20 mouse cellular contexts compared by ENCODE assay signal in genomic region chr11:11826475-11826874, GRCm38 (mm10). TPM values are rescaled to one million over a fixed set of nuclear protein-coding genes. Genes with fewer than 3 reads are reported as not detected.
DNase-seq lines count a peak whose midpoint lies in the region; ATAC-seq and TF ChIP-seq lines count a peak whose summit lies in the region.
"Had no signal": no experiment of that assay in that cellular context is flagged by ENCODE, and none has a peak within 500 bp of the region (broad histone marks: within the 10 kb centered on the region; RNA-seq: fewer than 3 reads in every experiment).

No protein-coding gene starts in this region.

- H3K36me3 ChIP-seq in heart, embryonic 13.5 days, result no peaks in the 10 kb centered on the region
- no peaks in the 10 kb centered on the region for H3K36me3 ChIP-seq in lung, embryonic 15.5 days
- no peaks in the 10 kb centered on the region for H3K36me3 ChIP-seq in lung, postnatal 0 days (ENCODE audit: insufficient read depth, low read length)
- H3K36me3 ChIP-seq in embryonic facial prominence, embryonic 13.5 days, result no peaks in the 10 kb centered on the region
- no peaks in the 10 kb centered on the region for H3K36me3 ChIP-seq in limb, embryonic 13.5 days
- no peaks in the 10 kb centered on the region for H3K36me3 ChIP-seq in midbrain, postnatal 0 days (ENCODE audit: insufficient read depth, low read length)
- H3K36me3 ChIP-seq: forebrain, embryonic 15.5 days had no signal

- peaks cover 93% of the 10 kb centered on the region for H3K4me1 ChIP-seq in heart, embryonic 13.5 days
- peaks cover 77% of the 10 kb centered on the region for H3K4me1 ChIP-seq in lung, embryonic 15.5 days
- H3K4me1 ChIP-seq in lung, postnatal 0 days (ENCODE audit: insufficient read depth, low read depth, low read length), result peaks cover 25% of the 10 kb centered on the region
- peaks cover 84% of the 10 kb centered on the region for H3K4me1 ChIP-seq in embryonic facial prominence, embryonic 13.5 days
- peaks cover 91% of the 10 kb centered on the region for H3K4me1 ChIP-seq in limb, embryonic 13.5 days
- H3K4me1 ChIP-seq in midbrain, postnatal 0 days (ENCODE audit: insufficient read depth, low read length), result peaks cover 4% of the 10 kb centered on the region; the same call in 1 of the 2 replicates

- no peak for ATAC-seq in heart, embryonic 13.5 days (ENCODE audit: extremely low read depth, insufficient number of reproducible peaks, low FRiP score, low TSS enrichment)
- ATAC-seq in lung, embryonic 15.5 days (ENCODE audit: borderline replicate concordance, extremely low read depth, low FRiP score, low TSS enrichment), result no peak
- no peak for ATAC-seq in lung, postnatal 0 days
- ATAC-seq in embryonic facial prominence, embryonic 13.5 days (ENCODE audit: insufficient number of reproducible peaks, insufficient read depth, low FRiP score, low TSS enrichment, low read depth), result no peak
- ATAC-seq in limb, embryonic 13.5 days (ENCODE audit: low FRiP score, low read depth), result no peak
- ATAC-seq in midbrain, postnatal 0 days (ENCODE audit: low FRiP score), result no peak
- ATAC-seq: forebrain, embryonic 15.5 days; liver, postnatal 0 days; Patski had no signal

- peak overlapping the region; percentile 99 for H3K27ac ChIP-seq in heart, embryonic 13.5 days (replicated peaks)
- H3K27ac ChIP-seq in lung, embryonic 15.5 days, result peak overlapping the region; percentile 92
- H3K27ac ChIP-seq in lung, postnatal 0 days (ENCODE audit: low read length), result no peak overlapping the region
- H3K27ac ChIP-seq in embryonic facial prominence, embryonic 13.5 days, result peak overlapping the region; percentile 97; the same call in 1 of the 2 replicates
- peak overlapping the region; percentile 79 for H3K27ac ChIP-seq in limb, embryonic 13.5 days
- H3K27ac ChIP-seq in midbrain, postnatal 0 days (ENCODE audit: low read depth, low read length), result no peak overlapping the region
- H3K27ac ChIP-seq: forebrain, embryonic 15.5 days; hindbrain, embryonic 14.5 days; layer of hippocampus, adult 2 months had no signal

- no peaks in the 10 kb centered on the region for H3K27me3 ChIP-seq in heart, embryonic 13.5 days (replicated peaks)
- no peaks in the 10 kb centered on the region for H3K27me3 ChIP-seq in lung, embryonic 15.5 days
- H3K27me3 ChIP-seq in lung, postnatal 0 days (replicated peaks; ENCODE audit: insufficient read depth, low read length), result no peaks in the 10 kb centered on the region
- H3K27me3 ChIP-seq in embryonic facial prominence, embryonic 13.5 days, result no peaks in the 10 kb centered on the region
- no peaks in the 10 kb centered on the region for H3K27me3 ChIP-seq in limb, embryonic 13.5 days
- H3K27me3 ChIP-seq in midbrain, postnatal 0 days (ENCODE audit: insufficient read depth, low read length), result no peaks in the 10 kb centered on the region
- H3K27me3 ChIP-seq: forebrain, embryonic 15.5 days; Patski had no signal

- H3K9ac ChIP-seq in heart, embryonic 13.5 days, result no peak overlapping the region
- H3K9ac ChIP-seq in lung, embryonic 15.5 days, result no peak overlapping the region
- no peak overlapping the region for H3K9ac ChIP-seq in lung, postnatal 0 days (replicated peaks; ENCODE audit: low read depth)
- H3K9ac ChIP-seq in embryonic facial prominence, embryonic 13.5 days, result no peak overlapping the region
- H3K9ac ChIP-seq in limb, embryonic 13.5 days, result no peak overlapping the region
- H3K9ac ChIP-seq in midbrain, postnatal 0 days (replicated peaks; ENCODE audit: low read length, poor library complexity, severe bottlenecking), result no peak overlapping the region
- H3K9ac ChIP-seq: forebrain, embryonic 15.5 days; hindbrain, embryonic 14.5 days; liver, postnatal 0 days had no signal

- H3K4me3 ChIP-seq in heart, embryonic 13.5 days, result no peak overlapping the region
- H3K4me3 ChIP-seq in lung, embryonic 15.5 days, result no peak overlapping the region
- H3K4me3 ChIP-seq in lung, postnatal 0 days (ENCODE audit: low read depth, low read length), result no peak overlapping the region
- no peak overlapping the region for H3K4me3 ChIP-seq in embryonic facial prominence, embryonic 13.5 days
- H3K4me3 ChIP-seq in limb, embryonic 13.5 days, result no peak overlapping the region
- no peak overlapping the region for H3K4me3 ChIP-seq in midbrain, postnatal 0 days (ENCODE audit: low read depth, low read length)
- H3K4me3 ChIP-seq: forebrain, embryonic 15.5 days; layer of hippocampus, adult 2 months had no signal

- no peak for TF ChIP-seq CTCF in lung, postnatal 0 days (IDR thresholded peaks at IDR 0.05)
- no peak for TF ChIP-seq CTCF in midbrain, postnatal 0 days (IDR thresholded peaks at IDR 0.05)

- intact Hi-C loops in heart, postnatal 14 days (cut with DNase I), result no loop called here

- no peaks in the 10 kb centered on the region for H3K9me3 ChIP-seq in heart, embryonic 13.5 days
- no peaks in the 10 kb centered on the region for H3K9me3 ChIP-seq in lung, embryonic 15.5 days
- H3K9me3 ChIP-seq in lung, postnatal 0 days (ENCODE audit: low read length), result no peaks in the 10 kb centered on the region
- H3K9me3 ChIP-seq in embryonic facial prominence, embryonic 13.5 days, result no peaks in the 10 kb centered on the region
- H3K9me3 ChIP-seq in limb, embryonic 13.5 days, result no peaks in the 10 kb centered on the region
- no peaks in the 10 kb centered on the region for H3K9me3 ChIP-seq in midbrain, postnatal 0 days (ENCODE audit: low read length)
- H3K9me3 ChIP-seq: forebrain, embryonic 15.5 days had no signal

- TF ChIP-seq EP300 in lung, postnatal 0 days (IDR thresholded peaks at IDR 0.05), result no peak

- no peak for DNase-seq in heart, postnatal 14 days
- DNase-seq in lung, postnatal 0 days (ENCODE audit: low spot score), result no peak
- no peak for DNase-seq in adrenal gland, postnatal 36 days
- no peak for DNase-seq in midbrain, postnatal 0 days (ENCODE audit: low spot score)
- DNase-seq: B cell, adult 2 months; cerebellum, adult 9-10 months; gastrocnemius, postnatal 36 days; kidney, adult 18-20 months; kidney, postnatal 10 days; liver, postnatal 0 days; midbrain, embryonic 14.5 days; right cerebral cortex, adult 18-20 months had no signal

- no peak overlapping the region for H3K4me2 ChIP-seq in heart, embryonic 13.5 days
- no peak overlapping the region for H3K4me2 ChIP-seq in lung, embryonic 15.5 days
- H3K4me2 ChIP-seq in lung, postnatal 0 days (replicated peaks; ENCODE audit: low read depth, low read length), result no peak overlapping the region
- no peak overlapping the region for H3K4me2 ChIP-seq in embryonic facial prominence, embryonic 13.5 days
- no peak overlapping the region for H3K4me2 ChIP-seq in limb, embryonic 13.5 days (replicated peaks)
- H3K4me2 ChIP-seq in midbrain, postnatal 0 days (ENCODE audit: low read depth, low read length, poor library complexity, severe bottlenecking), result no peak overlapping the region
- H3K4me2 ChIP-seq: forebrain, embryonic 15.5 days; hindbrain, embryonic 14.5 days had no signal

RNA-seq across cellular contexts. Expression of gene Fignl1, which starts 17.7 kb away (rescaled TPM):
- 52.9 and 58.7 TPM in 2 replicates for polyA plus RNA-seq in heart, embryonic 13.5 days (2015; fragmentation: Nextera tagmentation; extraction: Ambion mirVana)
- total RNA-seq in heart, postnatal 14 days (2021), result 1 to 10 TPM; 1.0 to 2.3 TPM
- 86.1 and 88.1 TPM in 2 replicates for polyA plus RNA-seq in lung, embryonic 15.5 days (2015; fragmentation: Nextera tagmentation; extraction: Ambion mirVana)
- 4.2 and 5.6 TPM in 2 replicates for polyA plus RNA-seq in lung, postnatal 0 days (2015; fragmentation: Nextera tagmentation; extraction: Ambion mirVana)
- polyA plus RNA-seq in embryonic facial prominence, embryonic 13.5 days (2015; fragmentation: Nextera tagmentation; extraction: Ambion mirVana), result 53.7 and 59.4 TPM in 2 replicates
- 53.9 and 57.4 TPM in 2 replicates for polyA plus RNA-seq in limb, embryonic 13.5 days (2015; fragmentation: Nextera tagmentation; extraction: Ambion mirVana)
- total RNA-seq in adrenal gland, postnatal 36 days (2021), result 1 to 10 TPM; 3.4 to 3.7 TPM
- 4.4 and 5.2 TPM in 2 replicates for total RNA-seq in midbrain, postnatal 0 days (2014; rRNA removed)
- polyA plus RNA-seq in midbrain, postnatal 0 days (2015; fragmentation: Nextera tagmentation; extraction: Ambion mirVana), result 2.2 and 3.7 TPM in 2 replicates

Comparison
In these comparisons a context has a peak if more than half of its experiments do, and no peak if none do; other contexts are left out.
1. H3K27ac ChIP-seq: peak in heart, embryonic 13.5 days (single experiment), lung, embryonic 15.5 days (single experiment), embryonic facial prominence, embryonic 13.5 days (single experiment) and limb, embryonic 13.5 days (single experiment); none in lung, postnatal 0 days (single experiment) and midbrain, postnatal 0 days (single experiment).